Mouse (Mus musculus) megakaryocyte, embryonic 14.5 days (primary cell): Measurements from ENCODE around the gene Arsk.

Experiments used
- FLI1 ChIP-seq: IDR thresholded peaks from 2 replicates; pipeline ENCODE4 v1.6.1; 2012; ENCODE audit warnings: low read length, inconsistent platforms, mixed read lengths
- GATA1 ChIP-seq: IDR thresholded peaks from 3 replicates; pipeline ENCODE4 v1.6.1; 2012; ENCODE audit warnings: mixed read lengths, low read length, inconsistent platforms, borderline replicate concordance

- TF ChIP-seq FLI1 (no peak), GATA1 (no peak)
These were observed 42.2 kb downstream of the Arsk start for GRCm38 (mm10) chr13:76056261-76056724.
